Mouse (Mus musculus): Measurements from ENCODE around the gene Ifne.

The Ifne gene

DNA sequence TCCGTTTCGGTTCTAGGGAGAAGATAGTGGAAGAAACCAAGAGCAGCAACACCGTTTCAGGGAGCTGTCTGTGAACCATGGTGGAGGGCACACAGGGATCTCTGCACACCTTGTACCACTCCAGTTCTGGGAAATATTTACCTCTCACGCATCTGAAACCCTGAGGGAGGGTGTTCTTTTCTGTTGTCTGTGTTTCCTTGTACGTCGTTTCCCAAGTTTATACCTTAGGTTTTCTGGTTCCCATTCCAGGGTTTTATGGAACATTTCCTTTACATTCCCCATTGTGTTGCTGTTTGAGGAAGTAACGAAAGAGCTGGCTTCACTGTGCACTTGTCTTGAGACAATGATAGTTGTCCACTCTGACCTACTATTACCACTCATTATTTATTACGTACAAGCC lies at the start of gene Ifne:
Ifne (minus strand) TSS at position 101 of the 400 bp plus-strand sequence.
- DNase-seq = no peak

DNA sequence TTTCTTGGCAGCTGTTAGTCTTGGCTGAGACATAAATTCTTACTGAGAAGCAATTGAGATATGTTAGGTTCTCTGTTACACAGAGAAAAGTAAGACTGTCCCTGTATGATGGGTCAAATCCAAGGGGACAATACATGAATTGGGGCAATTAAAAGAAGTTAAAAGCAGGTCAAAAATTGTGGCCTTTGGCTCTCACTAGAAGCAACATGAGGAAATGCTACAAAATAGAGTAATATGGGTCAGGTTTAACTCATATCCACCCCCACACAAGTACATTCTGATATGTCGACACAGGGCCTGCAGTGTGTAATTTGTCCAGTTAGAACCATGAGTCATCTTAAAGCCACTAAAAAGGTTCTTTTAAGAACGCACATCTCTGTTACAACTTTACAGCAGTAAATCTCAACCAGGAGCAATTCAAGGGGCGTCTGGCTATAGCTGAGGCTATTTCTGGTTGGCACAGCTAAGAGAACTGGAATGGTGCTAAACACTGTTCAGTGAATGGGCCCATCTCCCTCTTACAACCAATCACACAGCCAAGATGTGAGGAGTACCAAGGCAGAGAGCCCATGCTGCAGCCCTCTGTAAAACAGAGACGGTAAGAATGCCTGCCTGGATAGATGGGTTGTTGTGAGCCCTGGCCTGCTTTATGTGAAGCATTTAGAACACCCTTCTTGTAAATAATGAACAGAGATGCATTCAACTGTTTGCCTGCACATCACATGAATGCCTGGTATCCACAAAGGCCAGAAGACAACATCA lies 48.5 kb upstream of the Ifne start:
- DNase-seq = no peak

DNA sequence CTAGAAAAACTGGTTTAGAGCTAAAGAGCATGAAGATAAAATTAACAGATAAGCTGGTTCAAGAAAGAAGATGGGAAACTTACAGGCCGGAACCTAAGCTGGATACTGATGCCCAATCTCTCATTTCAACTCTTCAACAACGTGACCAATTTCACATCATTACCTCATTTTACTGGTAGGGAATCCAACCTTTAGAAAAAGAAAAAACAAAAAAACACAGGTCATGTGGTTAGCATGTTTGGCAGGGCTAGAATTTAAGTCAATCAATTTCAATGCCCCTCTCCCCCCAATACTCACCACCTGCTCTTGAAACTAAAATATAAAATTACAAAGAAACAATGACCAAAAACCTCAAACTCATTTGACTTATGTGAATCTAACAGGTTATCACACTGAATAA lies 47.8 kb upstream of the Ifne start:
- no peak for DNase-seq

DNA sequence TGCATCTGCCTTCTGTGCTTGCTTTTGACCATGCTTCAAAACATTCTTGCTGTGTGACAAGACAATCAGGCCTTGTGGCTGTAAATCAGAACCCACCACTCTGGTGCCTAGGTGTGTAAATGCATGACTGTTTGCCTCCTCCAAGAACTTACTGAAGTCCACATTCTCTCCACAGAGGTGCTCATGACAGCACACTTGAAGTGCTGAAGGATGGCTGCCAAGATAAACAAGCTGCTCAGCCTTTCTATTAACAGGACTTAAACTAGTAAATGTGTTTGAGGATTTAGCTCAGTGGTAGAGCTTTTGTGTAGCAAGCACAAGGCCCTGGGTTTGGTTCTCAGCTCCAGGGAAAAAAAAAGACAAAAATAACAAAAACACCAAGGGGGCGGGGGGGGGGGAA lies 46.6 kb upstream of the Ifne start:
- DNase-seq = no peak

DNA sequence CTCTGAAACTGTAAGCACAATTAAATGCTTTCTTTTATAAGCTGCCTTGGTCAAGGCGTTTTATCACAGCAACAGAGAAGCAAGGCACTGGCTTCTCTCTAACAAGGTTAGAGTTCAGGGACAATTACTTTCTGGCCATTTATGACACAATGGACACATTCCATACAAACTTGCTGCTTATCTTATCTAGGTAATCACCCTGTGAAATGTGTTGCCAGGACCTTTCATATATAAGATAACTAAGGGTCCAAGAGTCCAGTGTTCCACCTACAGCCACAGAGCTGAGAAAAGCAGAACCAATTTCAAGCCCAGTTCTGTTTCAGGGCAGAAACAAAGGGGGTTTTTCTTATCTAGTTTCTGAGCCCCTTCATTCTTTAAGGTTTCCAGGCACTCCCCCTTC lies 46.1 kb upstream of the Ifne start:
- DNase-seq = no peak

DNA sequence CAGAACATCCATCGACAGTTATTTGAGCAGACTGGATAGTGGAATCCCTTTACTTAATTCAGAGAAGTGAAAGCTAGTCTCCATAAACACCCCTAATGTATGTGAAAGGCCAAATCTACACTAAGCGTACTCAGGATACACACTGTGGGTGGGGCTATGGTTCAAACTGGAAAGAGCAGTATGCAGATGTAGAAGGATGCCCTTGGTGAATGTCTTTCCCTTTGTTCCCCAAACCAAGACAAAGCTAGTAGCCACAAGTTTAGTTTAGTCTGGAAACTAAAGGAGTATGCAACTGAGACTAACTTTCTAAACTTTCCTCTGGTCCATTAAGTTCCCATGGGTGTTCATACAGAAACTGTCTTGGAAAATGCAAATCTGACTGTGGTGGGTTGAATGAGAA lies 45.5 kb upstream of the Ifne start:
- DNase-seq = no peak

DNA sequence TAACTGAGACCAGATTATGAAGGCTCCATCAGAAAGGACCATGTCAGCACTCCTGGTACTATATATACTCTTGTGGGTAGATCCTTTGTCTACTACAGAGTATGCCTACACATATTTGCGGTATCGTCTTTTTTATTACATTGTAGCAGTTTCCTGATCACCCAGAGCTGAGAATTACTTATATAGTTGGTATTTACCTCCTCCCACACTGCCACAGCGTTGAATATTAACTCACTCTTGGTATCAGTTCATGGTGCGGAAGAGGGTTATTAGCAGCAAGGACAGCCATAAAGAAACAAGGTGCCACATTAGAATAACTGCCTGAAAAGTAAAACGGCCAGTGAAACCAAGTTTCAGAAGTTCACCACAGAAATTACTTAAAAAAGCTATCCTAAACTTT lies 41.3 kb upstream of the Ifne start:
- no peak for DNase-seq

DNA sequence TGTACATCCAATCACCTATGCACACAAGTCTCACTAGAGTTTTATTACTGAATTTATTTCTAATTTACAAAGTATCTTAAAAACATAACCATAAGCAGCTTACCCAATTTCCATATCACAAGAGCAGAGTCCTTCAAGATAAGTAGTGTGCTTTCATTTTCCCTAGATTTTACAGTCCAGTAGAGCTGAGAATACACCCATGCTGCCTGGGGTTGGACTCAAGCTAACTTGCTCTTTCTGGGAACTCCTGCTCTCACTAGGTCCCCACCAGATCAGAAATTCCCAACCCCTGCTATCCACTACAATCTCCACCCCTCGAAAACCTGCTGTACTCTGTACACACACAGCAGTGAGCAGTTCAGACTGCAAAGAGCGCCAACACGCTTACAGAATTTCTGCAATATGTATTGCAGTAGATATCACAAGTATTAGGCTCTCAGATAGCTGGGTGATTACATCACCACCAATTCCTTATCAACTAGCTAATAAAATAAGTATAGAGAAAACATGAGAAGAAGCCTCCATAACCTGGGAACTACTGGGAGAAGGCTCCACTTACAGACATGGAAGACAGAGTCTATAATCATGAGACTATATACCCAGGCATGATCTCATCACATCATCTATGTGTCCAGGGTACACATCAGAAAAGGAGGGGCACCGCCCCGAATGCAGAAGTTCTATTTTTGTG lies 37.9 kb upstream of the Ifne start:
- DNase-seq = no peak

DNA sequence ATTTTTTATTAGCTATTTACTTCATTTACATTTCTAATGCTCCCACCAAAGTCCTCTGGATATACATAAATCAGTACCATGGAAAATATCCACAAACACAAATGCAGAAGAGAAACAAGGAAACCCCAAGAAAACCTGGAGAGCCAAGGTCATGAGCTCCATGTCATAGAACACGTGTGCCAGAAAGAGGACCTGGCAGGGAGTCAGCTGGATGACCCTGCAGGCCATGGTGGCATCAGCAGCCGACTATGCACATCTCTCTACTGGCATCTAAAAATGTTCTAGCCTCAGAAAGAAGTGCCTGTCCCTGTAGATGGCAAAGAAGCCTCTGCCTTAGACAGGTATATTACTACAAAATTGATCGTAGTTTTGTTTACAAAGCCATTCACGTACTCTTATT lies 36.3 kb upstream of the Ifne start:
- DNase-seq = no peak

DNA sequence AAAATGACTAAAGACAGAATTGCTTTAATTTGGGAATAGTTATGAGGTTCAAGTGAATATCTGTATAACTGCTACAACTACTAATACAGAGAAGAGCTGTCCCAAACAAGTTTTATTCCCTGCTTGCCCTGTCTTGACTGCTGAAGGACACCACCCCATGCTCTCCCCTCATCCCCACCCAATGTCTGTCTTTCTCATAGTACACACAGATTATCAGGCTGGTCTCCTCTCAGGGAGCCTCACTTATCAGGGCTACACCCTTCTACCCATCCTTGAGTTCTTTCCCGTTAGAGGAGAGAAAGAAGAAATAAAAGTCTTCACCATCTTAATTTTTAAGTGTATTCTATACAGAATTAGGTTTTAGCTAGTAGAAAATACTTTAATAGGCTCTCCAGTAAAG lies 34.0 kb upstream of the Ifne start:
- DNase-seq = no peak

DNA sequence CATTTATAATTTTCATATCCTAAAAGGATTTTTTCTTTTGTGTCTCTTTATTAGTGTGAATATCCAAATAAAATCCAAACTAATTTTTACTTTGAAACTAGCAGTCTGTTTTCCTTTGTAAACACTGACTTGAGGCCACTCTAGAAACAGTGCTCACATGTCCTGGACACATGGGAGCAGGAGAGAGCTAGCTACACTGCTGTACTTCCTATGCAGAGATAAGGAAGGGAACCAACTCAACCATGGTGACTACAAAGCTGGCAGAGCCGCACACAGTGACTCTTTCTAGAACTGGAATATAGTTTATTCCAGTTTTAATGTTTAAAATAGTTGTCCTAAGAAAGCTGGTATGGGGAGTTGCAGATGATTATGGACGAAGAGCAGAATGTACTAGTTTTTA lies 32.9 kb upstream of the Ifne start:
- no peak for DNase-seq

DNA sequence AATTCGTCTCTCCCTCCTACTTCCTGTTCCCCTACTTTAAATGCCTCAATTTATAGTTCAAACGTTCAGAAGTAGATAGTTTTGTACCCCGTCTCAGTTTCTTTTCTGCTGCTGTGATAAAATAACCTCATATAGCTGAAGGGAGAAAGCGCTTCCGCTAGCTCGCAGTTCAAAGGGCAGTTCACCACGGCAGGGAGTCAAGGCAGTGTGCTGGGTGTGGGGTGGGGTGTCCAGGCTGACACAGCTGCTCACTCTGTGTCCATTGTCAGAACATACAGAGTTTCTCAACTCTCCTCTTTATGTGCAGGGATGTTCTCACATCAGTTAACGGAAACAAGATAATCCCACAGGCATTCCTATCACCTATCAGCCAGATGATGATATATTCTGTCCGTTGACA lies 32.2 kb upstream of the Ifne start:
- DNase-seq = no peak

DNA sequence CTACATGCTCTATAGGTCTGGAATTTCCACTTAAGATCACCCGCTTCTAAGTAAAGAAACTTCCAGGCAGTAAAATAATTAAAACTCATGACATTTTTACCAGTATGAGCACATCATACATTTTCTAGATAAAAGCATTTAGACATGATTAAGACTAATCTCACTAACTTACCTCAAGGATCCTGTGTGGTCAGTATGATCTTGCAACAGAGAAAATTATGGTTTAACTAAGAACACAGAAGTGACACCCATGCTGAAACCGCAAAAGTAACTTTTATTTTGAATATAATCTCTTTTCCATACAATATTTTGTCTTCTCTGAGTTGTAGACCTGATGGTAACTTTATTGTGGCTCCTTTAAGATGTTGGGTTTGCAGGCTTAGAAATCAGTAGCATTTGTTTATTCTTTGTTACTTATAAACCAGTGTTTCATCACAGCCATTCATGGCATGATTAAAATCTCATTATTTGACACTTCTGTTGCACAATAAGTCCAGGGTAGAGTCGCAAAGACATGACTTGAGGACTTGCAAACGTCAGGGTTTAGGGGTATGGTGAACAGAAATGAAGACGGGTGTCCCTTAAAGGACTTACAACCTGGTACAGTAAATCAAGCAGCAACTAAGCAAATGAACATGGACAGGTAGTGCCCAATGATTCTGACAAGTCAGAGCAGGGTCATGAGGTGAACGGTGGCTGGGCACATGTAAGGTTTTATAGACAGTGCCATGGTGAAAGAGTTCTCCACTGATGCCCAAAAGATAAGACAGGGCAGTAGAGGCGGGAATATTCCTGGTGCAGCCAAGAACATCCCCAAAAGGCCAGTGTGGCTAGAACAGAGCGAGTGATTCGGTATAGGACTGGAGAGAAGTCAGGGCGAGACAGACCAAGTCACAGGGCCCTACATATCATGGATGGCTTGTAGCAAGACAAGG lies 29.9 kb upstream of the Ifne start:
- no peak for DNase-seq

DNA sequence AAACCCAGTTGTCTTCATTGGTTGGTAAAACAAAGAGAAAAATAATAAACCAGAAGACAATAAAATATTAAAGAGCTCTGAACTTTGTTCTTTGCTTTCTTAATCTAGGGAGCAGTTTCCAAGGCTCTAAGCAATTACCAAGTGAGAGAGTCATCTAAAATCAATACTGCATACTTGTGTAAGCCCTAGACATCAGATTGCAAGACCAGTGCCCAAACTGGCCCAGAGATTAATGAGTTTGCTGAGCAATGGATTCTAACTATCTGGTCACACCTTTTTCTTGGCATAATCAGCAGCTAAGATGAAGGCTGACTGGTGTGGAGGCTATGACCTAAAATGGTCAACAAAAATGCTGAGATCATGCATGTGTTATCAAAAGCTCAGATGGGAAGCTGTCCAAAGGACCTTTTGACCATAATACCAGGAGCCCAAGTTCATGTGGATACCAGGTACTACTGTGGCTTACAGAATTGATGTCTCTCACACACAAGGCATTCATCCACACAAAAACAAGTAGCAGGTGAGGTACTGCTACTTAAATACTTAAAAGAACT lies 13.3 kb upstream of the Ifne start:
- DNase-seq = no peak

DNA sequence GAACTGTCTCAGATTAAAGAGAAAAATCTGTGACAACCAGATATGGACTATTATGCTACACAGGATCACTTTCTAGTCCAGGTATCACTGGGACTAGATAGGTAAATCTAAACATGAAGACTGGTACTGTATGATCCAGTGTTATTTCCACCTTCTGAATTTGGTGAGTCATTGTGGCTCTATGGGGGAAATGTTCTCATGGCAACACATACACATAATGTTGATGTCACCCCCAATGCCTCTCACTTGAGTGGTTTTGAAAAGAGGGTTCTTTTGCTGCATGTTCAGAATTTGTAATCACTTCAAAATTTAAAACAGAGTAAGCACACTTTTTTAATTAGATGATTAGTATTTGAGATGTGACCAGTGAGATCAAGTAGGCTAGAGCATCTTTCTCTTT lies 8.2 kb upstream of the Ifne start:
- no peak for DNase-seq

DNA sequence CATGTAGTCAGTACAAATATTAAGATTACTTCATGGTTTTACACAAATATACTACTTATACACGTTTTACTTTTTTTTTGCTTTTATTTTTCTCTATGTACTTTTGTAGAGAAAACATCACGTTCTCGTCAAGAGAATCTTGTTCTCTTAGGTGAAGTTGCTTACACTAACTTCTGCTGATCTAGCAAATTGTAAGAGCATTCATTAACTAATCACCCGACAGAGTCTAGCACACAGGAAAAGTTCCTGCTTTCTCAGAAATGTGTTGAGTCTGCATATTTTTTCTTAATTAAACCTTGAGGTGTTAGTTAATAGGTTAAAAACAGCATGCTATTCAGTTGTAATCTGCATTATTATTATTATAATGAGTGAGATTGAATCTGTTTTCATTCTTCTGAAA lies 1.2 kb downstream of the Ifne start:
- DNase-seq = no peak

DNA sequence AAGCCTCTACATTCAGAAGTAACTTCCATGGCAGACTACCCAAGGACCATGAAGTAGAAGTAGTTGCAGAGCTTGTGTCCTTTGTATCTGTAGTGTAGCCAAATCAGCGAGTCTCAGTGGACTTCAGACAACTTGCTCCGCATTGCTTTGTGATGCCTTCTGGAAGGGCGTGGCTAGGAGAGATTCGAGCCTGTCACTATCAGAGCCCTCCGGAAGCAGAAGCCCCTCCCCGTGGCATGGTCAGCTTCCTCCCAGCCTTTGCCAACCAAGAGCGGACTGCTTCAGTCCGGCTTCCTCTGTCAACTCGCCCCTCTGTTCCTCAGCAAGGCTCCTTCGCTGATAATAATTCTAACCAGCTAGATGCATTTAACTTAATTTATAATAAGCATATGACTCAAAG lies 1.8 kb downstream of the Ifne start:
- DNase-seq = peak; percentile 21

DNA sequence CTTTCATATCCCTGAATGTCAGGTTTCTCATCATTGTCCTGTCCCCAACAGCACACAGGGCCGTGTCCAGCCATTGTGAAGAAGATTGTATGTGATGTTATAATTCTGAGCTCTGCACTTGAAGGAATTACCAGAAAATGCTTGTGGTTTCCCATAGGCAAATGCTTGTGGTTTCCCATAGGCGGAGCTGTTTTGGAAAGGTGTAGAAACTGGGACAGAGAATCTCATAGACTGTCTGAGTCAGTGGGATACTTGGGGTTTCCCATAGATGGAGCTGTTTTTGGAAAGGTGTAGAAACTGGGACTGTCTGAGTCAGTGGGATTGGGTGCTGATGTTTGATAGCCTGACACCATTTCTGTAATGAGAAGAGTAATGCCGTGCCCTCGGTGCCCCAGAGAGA lies 3.5 kb downstream of the Ifne start:
- DNase-seq = no peak

DNA sequence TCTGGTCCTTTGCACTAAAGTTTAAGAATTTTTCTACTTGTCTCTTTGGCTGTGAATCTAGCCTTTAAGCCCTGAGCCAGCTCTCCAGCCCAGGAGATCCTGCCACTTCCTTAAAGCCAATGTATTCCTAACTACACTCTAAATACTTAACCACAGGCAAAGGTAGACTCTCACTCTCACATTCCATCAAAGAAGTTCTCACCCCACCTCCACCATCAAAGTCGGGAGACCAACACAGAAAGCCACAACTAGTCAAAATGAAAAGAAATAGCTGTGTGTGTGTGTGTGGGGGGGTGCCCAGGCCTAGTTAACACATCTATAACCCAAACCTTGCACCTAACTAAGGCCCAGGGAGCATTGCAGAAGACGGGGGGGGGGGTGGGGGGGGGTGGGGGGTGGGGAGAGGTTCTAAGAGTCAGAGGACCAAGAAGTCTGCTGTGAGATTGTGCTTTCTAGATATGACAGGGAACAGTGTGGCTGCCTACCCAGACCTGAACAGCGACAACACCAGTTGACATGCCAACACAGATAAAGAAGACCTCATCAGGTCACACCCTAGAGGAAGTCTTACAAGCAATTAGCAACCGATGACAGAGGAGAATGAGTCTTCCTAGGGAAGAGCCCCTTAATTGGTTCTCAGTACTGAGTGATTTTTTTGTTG lies 4.4 kb downstream of the Ifne start:
- no peak for DNase-seq

DNA sequence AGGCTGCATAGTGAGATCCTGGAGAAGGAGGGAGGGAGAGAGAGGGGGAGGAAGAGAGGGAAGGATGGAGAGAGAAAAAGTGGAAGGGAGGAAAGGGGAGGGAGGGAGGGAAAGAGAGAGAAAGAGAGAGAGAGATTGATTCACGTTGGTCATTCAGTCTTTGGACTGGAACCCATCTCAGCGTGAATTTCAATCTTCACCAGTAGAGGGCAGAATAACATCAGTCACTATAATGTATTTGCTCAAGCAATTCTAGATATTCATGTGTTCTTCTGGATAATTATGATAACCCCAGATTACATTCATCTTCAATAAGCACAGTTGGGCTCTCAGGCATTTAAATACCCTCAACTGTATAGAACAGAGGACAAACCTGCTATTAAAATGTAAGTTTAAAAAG lies 7.3 kb downstream of the Ifne start:
- DNase-seq = no peak

DNA sequence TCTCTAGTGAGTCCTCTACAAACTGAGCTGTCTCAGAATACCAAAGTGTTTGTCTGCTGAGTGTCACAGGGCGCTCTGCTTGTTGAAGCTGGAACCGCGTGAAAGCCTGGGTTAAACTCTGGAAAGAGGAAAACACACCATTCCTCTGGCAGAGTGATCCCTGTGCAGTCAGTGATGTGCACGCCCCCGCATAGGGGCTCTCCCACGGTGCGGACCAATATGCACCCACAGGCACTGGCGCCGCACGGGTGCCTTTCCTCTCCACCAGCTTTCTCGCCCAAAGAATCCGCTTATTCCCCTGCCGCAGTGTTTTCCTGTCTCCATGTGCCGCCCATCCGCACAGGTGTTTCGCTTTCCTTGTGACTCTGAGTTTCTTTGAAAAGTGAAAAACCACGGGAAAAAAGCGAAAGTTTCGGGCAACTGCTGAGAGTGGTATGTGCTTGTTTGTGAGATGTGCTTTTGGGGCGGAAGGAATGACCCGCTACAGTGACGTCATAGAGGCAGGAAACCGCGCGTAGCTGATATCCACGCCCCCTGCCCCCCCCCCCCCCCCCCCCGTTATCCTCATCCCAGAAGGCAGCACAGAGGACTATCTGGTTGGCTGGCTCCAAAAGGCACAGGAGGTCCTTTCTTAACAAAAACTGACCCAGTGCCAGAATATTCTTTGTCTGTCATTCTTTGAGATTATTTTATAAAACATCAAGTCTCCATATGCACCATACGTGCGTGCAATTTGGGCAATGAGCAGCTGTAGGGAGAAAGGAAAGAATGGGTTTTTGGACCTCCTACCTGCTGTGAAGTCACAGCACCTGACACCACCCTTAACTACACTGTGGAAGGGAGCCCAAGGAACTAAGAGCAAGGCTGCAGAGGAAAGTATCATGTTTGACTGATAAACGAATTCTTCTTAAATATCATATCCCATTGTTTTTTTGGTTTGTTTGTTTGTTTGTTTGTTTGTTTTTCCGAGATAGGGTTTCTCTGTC lies 11.8 kb downstream of the Ifne start:
- DNase-seq = no peak

Data from kidney, adult 11 months (tissue).